Mouse (Mus musculus): ENCODE data around the gene Pdxp.
A peak's percentile ranks its signal among the peaks of the same experiment; 100 is the strongest.
"Not testable (repeated sequence)": the region's sequence is repeated elsewhere in the genome, so short reads cannot be mapped to it uniquely, and the experiment has no call there.

Gene Pdxp

DNA sequence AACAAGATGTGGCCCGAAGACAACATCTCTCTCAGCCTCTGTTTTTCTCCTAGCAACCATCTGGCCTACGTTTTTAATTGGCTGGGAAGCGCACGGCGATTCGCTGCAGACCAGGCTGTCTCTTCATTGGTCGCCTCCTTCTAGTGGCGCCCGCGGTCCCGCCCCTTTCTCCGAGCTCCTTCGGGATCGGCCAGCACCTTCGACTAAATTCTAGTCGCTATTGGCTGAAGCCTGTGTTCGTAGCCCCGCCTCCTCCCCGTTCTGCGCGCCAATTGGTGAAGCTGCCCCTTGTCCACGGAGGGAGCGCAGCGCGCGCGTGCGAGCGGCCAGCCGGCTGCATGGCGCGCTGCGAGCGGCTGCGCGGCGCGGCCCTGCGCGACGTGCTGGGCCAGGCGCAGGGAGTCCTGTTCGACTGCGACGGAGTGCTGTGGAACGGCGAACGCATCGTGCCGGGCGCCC is at the start of gene Pdxp:
Gene Pdxp, plus strand, starts transcription at position 288 of the 459 bp plus-strand sequence.
- peak; percentile 97 for DNase-seq (ENCODE audit: low read depth)

DNA sequence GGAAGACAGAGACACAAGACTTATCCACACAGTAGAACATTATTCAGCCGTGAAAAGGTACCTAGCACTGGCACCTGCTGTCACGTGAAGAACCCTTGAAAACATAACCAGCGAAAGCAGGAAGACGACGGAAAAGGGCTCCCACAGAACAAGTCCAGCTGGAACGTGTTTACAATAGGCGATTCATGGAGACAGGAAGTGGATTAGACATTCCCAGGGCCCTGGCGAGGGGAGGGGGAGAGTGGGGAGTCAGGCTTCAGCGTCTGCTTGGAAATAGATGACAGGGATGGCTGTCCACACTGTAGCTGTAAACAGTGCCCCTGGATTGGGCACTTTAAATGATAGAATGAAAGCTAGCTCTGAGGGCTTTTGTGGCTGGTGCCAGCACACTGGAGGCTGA is 45.3 kb upstream of the Pdxp start:
- DNase-seq (ENCODE audit: low read depth) = no peak

DNA sequence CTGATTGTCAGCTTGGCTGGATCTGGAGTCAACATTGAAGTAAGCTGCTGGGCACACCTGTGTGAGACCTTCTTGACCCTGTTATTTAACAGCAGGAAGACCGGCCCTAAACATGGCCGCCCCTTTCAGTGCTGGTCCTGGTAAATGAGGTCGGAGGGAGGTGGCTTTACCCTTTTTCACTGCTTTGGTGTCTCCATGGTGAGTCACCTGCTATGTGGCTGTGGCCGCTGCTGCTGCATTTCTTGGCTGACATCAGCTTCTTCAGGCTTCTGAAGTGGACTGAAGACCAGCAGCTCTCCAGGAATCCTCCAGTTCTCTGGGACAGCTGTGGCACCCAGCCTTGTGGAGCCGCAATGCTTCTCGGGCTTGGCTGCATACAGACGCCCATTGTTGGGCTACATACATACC is 44.9 kb upstream of the Pdxp start:
- no peak for DNase-seq (ENCODE audit: low read depth)

DNA sequence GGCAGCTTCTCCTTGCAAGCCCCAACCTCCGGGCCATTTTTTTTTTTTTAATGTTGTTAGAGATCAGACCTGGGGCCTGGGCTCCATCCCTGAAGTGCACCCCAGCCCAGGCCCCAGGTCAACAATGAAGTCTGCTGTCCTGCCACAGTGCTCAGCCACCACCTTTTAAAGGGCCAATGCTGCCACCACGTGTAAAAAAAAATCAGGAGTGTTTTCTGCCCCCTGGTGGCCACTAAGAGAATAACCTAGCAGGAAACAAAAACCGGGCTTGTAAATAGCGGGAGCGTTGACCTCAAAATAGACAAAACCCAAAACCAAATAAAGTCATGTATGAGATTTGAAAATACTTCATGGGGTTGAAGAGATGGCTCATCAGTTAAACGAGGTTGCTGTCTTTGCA is 43.9 kb upstream of the Pdxp start:
- DNase-seq (ENCODE audit: low read depth) = peak; percentile 53

DNA sequence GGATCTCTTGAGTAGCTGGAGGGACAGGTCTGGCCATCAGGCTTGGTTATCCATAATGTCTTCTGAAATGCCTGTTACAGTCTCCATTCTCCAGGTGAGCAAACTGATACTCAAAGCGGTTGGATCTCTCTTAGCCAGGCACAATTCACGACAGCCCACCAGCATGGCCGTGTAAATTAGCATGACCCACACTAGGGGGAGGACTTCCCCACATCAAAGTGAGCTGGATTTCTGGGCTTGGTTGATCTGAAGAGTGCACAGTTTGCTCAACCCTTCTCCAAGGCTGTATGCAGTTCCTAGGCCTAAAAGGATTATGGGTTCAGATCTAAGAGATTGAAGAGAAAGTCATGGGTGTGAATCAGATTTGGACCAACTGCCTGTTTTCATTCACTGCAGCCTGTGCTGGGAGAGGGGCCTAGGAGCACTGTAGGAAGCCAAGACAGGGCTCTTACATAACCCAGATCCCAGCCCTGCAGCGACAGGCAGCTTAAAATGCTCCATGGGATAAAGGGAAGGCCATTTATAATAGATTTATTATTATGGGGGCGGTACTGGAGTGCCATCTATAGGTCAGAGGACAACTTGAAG is 41.6 kb upstream of the Pdxp start:
- no peak for DNase-seq (ENCODE audit: low read depth)

DNA sequence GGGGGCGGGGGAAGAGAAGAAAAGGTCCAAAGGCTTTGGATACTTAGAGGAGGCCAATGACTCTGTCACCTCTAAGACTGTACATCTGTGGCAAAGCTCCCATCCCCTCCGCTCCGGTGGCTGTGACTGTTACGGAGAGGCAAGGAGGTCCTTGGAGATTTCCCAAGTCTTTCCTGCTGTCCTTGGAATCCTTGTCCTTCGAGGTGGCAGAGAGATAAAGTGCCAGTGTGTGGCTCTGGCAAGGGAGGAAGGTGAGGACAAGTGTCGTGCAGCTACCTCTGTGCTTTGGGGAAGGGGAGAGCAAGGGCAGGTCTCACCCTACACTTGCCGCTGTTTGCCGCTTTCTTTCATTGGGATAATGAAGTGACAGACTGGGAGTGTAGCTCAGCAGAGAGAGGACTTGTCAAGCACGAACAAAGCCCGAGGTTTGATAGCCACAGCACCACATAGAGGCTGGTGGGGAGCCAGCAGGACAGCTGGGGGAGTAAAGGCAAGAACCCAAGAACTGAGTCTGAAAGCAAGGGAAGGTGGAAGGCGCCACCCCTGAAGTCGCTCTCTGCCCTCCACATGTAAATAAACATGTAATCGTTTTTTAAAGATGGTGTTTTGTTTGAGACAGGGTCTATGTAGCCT is 39.8 kb upstream of the Pdxp start:
- DNase-seq (ENCODE audit: low read depth) = no peak

DNA sequence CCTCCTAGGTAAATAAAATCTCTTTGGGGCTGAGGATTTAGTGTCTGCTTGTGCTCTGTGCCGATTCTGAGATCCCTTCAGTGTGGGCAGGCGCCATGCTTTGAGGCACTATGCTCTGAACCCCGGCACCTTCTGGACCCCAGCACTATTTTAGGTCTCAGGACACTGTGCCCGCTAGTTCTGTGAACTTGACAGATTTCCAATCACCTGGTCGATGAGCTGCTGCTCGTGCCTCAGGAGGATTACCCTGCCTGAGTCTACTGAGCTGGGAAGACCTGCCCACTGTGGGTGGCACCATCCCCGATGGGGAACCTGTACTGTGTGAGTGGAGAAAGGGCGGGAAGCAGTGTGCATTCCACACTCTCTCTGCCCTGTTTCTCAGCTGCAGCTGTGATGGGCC is 38.7 kb upstream of the Pdxp start:
- no peak for DNase-seq (ENCODE audit: low read depth)

DNA sequence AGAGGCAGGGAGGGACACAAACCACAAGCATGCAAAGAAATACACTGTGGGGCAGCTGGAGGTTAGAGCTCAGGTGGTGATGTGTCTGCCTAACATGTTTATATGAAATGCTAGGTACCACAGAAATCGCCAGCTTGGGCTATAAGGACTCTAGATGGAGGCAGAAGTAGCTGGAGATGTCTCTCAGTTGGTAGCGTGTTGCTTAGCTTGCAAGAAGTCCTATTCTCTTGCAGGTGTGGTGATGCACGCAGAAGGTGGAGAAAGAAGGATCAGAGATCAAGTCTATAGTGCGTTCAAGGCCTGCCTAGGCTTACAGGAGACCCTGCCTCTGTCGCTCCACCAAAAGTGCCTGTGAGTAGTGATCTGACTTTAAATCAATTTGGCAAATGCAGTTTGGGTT is 38.2 kb upstream of the Pdxp start:
- DNase-seq (ENCODE audit: low read depth) = no peak

DNA sequence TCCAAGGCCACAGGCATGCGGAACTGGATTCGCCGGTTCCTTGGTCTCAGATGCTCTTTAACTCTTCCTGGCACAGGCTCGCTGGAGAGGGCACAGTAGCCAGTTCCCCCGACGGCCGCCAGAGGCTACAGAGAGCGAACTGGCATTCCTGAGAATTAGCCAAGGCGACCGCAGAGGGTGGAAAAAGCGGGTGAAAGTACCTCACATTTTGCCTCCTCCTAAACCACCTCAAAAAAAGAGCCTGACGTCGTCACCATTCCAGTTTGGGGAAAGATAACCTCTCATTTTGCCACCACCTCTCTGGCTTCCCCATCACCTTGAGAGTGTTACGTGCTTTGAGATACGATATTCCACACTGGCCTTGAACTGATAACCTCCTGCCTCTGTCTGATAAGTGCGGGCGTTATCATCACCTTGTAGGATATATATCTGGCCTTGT is 37.4 kb upstream of the Pdxp start:
- DNase-seq (ENCODE audit: low read depth) = no peak

DNA sequence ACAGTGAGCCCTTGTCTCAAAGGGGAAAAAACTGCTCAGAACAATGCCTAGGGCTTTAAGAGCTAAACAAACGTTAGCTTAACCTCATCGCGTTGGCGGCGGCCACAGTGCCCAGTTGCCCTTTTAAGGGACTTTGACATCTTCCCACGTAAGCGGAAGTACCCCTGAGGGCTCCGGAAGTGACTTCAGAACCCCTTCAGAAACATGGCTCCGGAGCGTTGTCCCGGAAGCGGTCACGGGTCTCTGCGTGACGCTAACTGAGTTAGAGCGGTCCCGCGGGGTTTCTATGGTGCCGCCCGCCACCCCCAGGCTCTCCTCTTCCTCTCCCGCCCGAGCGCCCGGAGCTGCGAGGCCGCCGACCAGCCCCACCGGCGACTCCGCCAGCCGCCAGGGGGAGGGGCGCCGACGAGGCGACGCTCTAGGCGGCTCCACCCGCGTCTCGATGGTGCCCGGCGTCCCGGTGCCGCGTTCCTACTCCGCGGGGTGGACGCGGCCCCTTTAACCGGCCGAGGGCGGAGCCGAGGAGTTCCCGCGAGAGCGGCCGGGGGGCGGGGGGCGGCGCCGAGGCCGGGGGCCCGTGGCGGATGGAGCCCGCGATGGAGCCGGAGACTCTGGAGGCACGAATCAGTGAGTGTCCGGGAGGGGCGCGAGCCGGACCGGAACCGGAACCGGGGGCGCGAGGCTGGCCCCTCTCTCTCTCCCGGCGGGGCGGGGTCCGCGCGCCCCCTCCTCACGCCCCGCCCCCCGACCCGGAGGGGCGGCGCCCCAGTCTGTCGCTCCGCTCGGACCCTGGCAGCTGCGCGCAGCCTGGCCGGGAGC is 36.5 kb upstream of the Pdxp start, which contains the start of gene Gga1:
Gene Gga1, plus strand, starts transcription at position 200 of the 819 bp plus-strand sequence.
- DNase-seq (ENCODE audit: low read depth) = peak; percentile 95

DNA sequence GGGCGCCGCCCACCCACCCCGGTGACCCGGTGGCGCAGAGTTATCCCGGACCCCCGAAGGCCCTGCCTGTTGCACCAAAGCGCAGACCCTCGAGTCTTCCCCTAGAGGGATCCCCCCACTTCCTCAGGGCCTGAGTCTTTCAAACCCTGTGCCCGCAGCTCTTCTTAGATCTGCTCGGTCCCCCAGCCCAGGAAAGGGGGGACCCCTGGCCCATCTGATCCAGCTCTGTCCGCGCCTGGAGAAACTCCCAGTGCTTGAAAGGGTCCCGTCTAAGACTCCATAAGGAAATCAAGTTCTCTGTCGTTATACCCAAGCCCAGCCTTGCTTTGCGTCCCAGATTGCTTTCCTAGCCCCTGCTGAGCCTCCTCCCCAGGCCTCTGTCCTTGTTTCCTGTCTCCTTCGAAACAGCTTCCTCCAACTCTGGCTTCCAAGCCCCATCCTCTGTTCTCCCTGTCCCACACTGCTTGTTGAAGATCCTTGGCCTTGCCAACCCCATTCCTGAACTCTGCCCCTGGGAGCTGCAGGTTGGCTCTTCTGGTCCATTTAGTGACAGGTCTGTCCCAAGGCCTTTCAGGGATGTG is 35.8 kb upstream of the Pdxp start:
- DNase-seq (ENCODE audit: low read depth) = no peak

DNA sequence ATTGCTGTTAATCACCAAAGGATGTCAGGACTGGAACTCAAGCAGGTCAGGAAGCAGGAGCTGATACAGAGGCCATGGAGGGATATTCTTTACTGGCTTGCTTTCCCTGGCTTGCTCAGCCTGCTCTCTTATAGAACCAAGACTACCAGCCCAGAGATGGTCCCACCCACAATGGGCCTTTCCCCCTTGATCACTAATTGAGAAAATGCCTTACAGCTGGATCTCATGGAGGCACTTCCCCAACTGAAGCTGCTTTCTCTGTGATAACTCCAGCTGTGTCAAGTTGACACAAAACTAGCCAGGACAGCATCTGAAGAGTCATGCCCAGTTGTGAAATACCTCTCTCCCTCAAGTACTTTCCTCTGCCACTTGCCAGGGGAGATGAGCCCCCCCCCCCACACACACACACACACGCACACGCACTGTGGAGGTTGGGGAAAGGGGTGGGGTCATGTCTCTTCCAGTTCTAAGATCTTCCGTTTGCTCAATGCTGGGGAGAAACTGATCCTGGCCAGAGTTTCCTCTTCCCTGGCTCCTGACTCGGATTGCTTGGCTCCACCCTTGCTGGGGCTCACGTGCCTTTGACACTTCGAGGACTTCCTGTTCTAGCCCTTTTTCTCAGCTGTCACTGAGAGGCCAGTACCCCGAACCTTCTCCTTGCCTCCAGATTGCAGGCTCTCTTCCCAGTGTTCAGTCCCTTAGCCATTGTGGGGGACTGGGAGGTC is 34.8 kb upstream of the Pdxp start:
- DNase-seq (ENCODE audit: low read depth) = not testable (repeated sequence)

DNA sequence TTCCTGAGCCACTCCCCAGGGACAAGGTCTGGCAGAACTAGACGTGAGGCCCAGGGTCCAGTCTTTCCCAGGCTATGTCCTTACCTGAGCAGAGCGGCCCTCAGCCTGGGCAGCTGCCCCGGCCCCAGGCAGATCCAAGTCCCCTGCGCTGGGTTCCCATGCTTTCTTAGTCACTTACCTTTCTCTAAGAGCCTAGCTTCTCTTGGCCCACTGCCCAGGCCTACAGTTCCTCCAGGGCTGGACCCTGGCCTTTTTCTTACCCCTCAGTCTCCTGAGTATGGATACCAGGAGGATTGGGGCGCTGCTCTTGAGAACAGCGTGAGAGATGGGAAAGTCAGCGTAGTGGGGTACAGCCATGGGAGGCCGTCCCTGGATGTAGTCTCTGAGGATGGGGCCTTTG is 33.3 kb upstream of the Pdxp start:
- no peak for DNase-seq (ENCODE audit: low read depth)

DNA sequence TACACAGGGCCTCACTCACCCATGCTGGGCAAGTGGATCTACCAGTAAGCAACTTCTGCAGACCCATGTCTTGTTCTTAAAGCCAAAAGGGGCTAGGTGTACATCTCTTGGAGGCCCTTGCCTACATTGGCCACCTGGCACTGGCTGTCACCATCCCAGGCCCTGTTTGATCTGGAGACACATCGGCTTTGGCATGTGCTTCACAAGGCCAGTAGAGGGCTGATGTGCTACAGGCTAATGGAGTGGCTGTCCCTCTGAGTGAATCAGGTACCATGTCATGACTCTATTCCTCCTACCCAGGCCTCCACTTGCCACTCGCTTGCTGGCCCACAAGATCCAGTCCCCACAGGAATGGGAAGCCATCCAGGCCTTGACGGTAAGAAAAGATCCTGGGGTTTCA is 31.9 kb upstream of the Pdxp start:
- DNase-seq (ENCODE audit: low read depth) = no peak

DNA sequence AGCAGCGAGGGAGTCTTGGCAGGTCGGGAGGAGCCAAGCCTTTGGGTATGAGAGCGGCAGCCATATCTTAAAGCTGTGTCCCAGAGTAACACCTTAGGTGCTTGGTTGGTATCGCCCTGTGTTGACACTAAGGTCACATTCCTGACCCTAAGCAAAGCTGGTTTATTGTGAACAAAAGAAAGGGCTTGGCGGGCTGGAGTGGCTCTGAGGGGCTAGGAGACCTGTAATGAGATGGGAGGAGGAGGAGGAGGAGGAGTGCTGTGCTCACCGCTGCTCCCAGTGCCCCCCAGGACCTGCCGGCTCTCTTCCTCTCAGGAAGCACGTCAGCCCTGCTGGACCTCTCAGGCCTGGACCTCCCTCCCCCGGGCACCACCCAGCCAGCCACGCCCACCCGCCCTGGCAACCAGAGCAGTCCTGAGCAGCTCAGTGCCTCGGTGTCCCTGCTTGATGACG is 24.3 kb upstream of the Pdxp start:
- no peak for DNase-seq (ENCODE audit: low read depth)

DNA sequence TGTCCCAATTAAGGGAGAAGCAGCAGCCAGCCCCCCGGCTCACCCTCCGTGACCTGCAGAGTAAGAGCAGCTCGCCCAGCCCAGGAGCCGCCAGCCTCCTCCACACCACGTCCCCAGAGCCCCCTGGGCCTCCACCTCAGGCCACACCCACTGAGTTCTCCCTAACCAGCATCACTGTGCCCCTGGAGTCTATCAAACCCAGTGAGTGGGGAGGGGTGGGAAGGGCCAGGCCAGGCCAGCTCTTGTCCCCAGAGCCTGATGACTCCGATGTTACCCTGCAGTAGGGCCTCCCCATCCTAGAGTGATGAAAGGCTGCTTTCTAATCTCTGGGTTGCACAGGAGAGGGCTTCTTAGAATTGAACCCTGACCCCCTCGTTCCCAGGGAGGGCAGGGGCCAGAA is 21.3 kb upstream of the Pdxp start:
- no peak for DNase-seq (ENCODE audit: low read depth)

DNA sequence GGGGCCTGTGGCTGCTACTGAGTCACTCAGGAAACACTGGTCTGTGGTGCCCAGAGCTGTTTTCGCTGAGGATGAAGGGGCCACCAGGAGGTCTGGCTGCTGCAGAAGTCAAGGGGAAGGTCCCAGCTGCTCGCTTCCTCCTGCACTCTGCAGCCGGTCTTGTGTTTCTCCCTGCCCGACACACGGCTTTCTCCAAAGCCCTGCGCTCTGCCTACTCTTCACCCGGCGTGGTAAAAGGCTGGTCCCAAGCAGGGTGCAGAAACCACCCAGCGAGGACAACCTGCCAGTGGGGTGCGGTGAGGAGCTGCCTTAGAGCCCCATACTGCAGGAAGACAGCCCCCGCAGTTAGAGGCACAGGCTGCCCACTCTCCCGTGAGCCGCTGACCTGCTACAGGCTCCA is 19.0 kb upstream of the Pdxp start:
- DNase-seq (ENCODE audit: low read depth) = no peak

DNA sequence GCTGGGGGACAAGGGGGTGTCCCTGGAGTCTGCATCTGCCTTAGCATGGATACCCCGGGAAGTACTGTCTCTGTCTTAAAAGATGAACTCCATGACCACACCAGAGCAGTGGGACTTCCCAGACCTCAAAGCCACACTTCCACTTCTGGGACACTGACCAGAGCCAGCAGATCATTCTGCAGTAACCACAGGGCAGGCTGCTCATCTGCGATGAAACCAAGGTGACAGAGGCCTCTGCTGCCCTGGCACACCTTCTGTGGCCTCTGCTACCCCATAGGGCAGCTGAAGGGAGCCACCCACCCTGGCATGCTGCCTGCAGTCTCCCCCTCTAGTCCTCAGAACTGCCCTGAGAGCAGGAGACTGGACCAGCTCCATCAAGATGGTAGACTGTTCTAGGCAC is 18.0 kb upstream of the Pdxp start:
- DNase-seq (ENCODE audit: low read depth) = no peak

DNA sequence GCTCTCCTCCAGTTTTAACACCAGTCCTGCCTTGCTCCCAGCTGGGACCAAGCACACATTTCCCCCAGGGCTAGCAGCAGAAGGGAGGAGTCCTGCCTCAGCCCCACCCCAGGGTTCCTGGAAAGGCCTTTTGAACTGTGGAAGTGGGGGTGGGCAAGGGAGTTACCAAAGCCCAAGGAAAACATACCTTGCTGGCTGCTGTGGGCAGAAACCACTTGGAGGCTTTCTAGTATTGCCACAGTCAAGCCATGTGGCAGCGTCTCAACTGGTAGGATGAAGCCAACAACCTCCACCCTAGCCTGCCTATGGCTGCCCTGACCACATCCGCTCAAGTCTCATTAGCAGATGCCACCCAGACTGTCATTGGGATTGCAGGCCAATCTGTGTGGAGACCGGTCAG is 17.6 kb upstream of the Pdxp start:
- no peak for DNase-seq (ENCODE audit: low read depth)

DNA sequence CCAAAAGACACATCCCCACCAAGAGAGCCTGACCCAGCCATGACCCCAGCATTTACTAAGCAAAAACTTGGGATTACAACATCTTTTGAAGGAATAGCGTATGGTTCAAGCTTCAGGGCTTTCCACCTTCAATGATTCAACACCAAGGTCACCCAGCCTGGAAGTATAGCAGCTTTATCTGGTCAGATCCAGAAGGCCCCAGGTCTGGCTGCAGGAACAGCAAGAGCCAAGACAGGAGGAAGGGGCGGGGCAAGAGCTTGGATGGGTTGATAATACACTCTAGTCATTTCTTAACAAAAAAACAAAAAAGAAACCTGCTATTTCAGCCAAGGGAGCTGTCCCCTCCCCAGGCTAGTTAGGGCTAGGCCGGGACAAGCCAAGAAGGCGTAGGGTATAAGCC is 16.2 kb upstream of the Pdxp start:
- no peak for DNase-seq (ENCODE audit: low read depth)

DNA sequence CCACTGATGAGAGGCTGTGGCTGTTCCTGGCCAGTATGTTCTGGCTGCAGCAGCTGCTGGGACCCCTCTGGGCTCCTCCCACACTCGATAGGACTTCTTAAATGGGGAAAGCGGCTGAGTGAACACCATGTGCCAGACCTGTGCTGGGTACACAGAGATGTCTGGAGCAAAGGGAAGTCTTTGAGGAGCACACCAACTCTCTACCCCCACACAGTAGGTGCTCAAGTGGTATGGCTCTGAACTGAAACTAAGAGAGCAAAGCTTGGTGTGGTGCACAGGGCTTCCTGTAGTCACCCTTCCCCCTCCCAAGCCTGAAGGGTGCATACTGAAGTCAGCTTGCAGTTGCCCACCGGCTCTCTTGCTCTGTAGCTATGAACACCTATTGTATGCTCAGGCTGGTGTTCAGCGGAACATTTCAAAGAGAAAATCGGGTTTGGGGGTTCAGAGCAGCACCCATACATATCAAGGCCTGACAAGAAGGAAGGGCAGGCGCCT is 15.2 kb upstream of the Pdxp start:
- no peak for DNase-seq (ENCODE audit: low read depth)

DNA sequence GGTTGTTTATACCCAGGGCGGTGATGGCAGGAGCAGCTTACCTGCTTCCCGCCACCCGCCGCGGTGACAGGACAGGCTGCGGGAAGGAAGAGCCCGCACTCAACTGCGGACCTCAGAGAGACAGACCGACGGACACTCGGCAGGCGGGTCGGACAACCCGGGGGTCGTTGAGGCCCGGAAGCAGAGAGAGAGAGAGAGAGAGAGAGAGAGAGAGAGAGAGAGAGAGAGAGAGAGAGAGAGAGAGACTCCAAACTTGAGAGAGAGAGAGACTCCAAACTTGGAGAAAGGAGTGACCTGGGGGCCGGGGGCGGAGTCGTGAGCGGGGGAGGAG is 14.3 kb upstream of the Pdxp start, which contains the start of gene Gm49510:
Gene Gm49510, plus strand, starts transcription at position 259 of the 331 bp plus-strand sequence.
- DNase-seq (ENCODE audit: low read depth) = no peak

All from c-Kit-positive CD71-negative TER-119-negative erythroid progenitor cells, embryonic 14.5 days (primary cell).